Mouse (Mus musculus) right cerebral cortex, postnatal 25 days (tissue): ENCODE results near the gene Lgr6.

Experiments used
- DNase-seq: peaks from one replicate; pipeline ENCODE4 v3.0.0; 2022

Lgr6 gene

GRCm38 (mm10) chr1:135009833-135010232 lies 95.2 kb downstream of the Lgr6 start:
- no peak for DNase-seq

DNA sequence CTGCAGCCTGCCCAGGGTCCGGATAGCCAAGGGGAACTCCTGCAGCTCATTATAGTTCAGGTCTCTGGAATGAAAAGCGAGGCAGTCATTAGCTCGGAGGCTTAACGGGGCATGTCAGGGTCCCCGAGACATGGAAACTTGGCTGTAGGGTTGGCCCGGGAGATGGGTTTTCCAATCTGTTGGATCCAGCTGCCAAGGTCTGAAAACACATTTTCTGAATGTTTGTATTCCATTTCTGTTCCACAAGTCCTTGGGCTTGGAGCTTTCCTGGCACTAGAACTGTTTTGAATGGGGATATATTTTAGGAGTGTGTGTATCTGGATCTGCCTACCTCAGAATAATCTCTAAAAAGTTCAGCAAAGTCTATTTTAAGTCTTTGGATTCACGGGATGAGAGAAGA lies 99.4 kb downstream of the Lgr6 start:
- DNase-seq: no peak

GRCm38 (mm10) chr1:135003346-135003745 lies 101.7 kb downstream of the Lgr6 start:
- DNase-seq: no peak

DNA sequence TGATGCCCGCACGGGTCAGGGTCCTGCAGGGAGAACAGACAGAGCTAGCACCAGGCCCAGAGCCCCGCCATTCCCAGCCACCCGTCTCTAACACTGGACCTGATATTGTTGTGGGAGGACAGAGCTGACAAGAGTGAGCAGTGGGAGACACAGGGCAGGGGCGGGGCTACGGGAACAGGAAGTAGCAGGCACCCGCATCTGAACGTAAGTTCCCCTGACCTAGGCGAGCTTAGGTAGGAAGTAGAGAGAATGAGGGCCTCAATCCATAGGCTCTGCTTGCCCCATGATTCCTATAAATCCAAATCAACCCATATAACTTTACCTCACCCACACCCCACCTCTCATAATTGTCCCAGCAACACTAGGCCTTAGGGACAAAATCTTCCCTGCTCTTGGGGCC lies 104.5 kb downstream of the Lgr6 start:
- DNase-seq: no peak

GRCm38 (mm10) chr1:134998231-134998630 lies 106.8 kb downstream of the Lgr6 start:
- no peak for DNase-seq

DNA sequence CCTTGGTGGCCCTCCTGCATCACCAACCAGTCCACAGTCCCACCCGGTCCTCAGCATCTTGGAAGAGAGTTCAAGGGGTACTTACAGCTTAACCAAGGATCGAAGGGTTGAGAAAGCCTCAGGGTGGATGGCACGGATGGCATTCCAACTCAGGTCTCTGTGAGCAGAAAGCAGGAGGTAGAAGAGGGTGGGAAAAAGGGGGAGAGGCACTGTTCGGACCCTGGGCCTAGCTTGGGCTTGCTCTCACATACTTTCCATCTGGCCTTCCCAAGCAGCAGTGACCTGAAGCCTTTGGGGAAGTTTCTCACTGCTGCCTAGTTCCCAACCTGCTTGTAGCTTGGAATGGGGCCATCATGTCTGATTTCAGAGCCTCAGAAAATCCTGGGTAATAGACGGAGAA lies 107.5 kb downstream of the Lgr6 start:
- DNase-seq: no peak

DNA sequence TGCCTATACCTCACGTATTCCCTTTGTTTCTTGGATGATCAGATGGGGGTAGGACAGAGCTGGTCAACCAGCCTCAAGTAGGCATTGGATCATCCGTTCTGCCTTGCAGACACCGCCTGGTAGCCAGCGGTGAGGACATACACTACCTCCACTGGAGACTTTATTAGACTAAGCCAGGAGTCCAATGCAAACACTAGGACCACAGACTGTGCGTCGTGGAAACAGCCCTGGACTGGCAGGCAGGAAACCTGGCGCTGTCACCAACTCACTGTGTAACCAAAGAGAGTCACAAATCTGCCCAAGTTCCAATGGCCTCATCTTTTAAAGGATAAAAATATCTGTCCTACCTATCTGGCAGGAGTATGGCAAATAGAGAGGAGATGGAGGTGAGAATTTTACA lies 108.6 kb downstream of the Lgr6 start:
- no peak for DNase-seq

DNA sequence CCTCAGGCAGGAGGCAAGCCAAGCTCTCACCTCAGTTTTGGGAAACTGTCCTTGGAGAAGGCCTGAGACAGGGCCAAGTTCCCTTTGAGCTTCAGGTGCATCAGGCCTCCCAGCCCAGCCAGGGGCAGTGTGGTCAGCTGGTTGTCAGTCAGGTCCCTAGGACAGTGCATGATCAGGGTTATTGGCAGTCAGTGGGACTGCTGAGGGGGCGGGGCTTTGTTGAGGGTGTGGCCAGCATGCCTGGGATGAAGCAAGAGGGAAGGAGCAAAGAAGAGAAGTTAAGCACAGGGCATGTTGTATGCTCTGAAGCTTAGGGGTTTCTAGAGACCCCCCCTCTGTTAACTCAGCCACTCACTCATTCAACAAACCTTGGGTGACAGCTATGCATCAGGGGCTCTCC lies 109.1 kb downstream of the Lgr6 start:
- no peak for DNase-seq

DNA sequence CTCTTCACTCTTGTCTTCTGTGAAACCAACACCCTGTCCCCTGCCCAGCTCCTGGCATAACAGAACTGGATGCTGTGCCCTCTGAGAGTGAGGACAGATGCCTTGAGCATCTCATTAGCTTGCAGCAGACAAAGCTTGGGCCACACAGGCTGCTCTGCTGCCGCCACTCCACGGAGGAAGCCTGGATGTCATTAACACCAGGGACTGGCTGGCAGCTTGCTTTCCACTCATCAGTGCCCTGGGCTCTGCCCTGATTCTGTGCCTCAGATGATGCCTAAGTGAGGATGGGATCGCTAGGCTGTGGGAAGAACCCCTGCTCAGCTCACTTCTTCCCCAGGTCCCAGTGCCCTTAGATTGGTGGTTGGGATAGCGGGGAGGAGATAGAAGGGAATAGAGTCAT lies 109.6 kb downstream of the Lgr6 start:
- no peak for DNase-seq

GRCm38 (mm10) chr1:134994739-134995138 lies 110.3 kb downstream of the Lgr6 start:
- no peak for DNase-seq

DNA sequence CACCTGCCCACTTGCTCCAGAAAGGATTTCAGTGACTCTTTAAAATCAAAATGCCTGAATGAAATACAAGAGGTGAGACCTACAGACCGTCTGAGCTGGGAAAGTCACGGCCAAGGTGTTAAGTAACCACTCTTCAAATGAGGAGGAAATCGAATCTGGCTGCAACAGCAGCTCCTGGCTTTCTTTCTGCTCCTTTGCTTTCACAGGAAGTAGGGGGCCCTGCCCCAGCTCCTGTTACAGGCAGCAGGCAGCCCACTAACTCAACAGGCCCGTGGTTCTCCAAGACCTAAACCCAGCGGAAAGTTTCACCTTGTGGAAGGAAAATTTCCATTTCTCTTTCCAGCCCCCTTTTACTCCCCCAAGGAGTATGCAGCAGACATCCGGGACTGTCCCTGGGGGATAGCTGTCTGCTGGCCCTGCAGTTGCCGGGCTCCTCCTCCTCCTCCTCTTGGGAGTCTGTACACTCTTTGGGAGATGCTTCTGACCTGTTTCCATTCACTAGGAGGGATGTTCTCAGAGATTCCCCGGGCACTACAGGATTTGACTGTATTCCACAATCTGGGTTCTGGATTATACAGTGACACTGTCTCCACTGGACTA lies 112.9 kb downstream of the Lgr6 start:
- DNase-seq: no peak

DNA sequence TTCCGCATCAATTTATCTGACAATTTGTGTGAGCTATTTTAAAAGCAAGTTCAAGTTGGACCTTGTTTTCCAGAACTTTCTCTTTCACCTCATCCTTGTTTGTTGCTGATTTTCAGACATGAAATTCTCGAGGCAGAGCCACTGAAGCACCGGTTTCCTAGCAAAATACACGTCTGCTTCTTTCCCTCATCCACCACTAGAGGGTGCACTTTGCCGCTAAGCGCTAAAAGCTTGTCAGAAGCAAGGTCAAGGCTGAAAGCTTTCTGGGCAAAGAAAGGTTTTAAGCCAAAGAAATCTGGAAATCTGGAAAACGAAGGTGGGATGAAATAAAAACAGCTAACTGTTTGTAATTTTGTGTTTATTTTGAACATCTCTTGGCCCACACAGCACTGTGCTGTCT lies 115.7 kb downstream of the Lgr6 start:
- DNase-seq: peak; percentile 76

DNA sequence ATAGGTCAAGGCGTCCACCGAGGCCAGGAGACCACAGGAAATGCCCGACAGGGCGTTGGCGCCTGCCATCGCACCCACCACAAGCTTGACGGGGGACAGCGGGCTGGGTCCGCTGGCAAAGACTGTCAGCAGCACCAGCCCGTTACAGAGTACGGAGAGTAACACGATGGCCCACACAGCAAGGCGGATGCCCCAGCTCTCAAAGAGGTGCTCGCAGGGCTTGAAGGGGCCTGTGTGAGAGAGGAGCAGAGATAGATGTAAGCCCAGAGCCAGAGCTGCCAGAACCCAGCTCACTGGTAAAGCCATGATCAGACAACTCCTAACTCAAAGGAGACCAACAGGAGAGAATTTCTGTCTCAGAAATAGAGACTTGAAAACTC lies 117.1 kb downstream of the Lgr6 start:
- DNase-seq: no peak

DNA sequence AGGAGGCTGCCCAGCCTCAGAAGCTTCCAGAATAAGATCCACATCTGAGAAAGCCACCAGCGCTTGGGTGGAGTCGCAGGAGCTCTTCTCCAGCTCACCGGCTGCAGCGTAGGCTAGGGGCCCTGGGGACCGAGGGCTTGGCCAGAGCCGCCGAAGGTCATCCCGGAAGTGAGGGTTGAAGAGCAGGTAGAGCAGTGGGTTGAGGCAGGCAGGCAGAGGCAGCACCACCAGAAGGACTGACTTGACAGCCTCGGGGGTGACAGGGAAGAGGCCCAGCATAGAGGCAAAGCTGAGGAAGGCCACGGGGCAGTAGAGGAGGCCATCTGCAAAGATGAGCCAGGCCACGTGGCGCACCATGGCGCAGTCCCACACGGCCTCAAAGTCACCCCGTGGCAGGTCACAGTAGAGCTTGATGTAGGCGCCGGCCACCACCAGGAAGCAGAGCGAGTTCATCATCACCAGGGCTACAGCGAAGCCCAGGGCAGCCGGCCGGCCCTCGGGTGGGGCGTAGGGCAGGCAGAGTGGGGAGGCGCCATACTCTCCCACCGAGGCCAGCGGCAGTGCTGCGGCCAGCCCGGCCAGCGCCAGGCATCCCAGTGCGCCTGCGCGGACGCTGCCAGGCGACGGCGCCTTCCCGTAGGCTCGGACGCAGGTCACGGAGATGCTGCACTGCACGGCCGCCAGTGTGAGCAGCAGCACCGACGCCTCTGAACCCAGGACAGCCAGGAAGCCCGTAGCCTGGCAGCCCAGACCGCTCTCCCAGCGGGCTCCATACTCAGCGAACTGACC lies 117.7 kb downstream of the Lgr6 start:
- DNase-seq: peak; percentile 69

DNA sequence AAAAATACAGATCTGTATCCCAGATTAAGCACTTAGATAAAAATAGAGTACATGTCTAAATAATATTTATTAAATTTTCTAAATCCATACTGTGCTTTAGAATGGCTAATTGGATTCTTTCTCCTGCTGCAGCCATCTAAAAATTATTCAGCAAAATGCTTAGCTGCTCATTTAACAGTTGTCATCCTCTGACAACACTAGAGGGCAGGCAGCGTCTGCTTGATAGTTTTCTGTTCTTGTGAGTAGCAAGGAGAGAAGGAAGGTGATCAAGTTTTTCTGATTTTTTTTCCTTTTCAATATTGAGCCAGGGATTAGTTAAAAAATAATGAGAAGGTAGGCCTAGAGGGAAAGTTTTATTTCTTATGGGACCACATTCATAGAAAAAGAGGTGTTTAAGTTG lies 132.2 kb downstream of the Lgr6 start:
- no peak for DNase-seq

DNA sequence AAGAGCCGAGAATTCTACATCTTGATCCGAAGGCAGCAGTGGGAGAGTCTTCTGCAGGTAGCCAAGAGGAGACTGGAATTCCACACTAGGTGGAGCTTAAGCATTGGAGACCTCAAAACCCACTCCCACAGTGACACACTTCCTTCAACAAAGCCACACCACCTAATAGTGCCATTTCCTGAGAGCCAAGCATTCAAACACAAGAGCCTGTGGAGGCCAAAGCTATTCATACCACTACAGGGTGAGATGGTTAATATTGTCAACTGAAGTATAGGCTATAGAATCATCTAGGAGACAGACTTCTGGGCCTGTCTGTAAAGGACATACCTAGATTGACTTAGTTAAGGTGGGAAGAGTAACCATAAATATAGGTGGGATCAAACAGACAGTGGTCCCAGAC lies 139.6 kb downstream of the Lgr6 start:
- no peak for DNase-seq

GRCm38 (mm10) chr1:134962821-134963220 lies 142.3 kb downstream of the Lgr6 start:
- no peak for DNase-seq

- peak; percentile 94 for DNase-seq
Observed at GRCm38 (mm10) chr1:134962053-134962803, 142.8 kb downstream of the Lgr6 start, which contains the start of gene Ube2t. Gene Ube2t, plus strand, starts transcription at chr1:134962565.

GRCm38 (mm10) chr1:134960634-134961033 lies 144.4 kb downstream of the Lgr6 start:
- DNase-seq: no peak

DNA sequence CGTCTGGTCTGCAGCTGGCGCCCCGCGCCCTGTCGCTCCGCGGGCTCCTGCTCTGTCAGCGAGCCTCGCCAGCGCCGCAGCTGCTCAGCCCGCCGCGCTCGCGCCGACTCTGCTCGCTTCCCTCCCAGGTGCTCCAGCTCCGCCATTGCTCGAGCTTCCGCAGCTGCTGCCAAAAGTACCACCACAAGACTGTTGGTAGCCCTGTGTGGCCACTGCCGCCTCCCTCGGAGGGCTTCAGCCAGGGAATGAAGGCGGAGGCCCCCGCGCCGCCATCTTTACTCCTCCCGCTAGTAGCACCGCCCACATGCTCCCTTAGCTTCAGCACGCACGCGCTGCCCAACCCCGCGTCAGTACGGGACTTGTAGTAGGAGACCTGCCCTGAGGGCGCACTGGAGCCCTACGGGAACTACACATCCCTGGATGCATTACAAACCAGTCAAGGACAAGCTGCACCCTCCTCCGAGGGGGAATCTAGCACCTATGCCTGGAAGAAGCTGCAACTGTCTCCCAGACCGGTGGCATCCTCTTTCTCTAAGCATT lies 149.4 kb downstream of the Lgr6 start, which contains the start of gene Ppp1r12b:
TSS of gene Ppp1r12b (minus strand) at position 306 of the 540 bp plus-strand sequence.
- peak; percentile 96 for DNase-seq

- DNase-seq: no peak
Observed at GRCm38 (mm10) chr1:134955050-134955636, 149.9 kb downstream of the Lgr6 start.

DNA sequence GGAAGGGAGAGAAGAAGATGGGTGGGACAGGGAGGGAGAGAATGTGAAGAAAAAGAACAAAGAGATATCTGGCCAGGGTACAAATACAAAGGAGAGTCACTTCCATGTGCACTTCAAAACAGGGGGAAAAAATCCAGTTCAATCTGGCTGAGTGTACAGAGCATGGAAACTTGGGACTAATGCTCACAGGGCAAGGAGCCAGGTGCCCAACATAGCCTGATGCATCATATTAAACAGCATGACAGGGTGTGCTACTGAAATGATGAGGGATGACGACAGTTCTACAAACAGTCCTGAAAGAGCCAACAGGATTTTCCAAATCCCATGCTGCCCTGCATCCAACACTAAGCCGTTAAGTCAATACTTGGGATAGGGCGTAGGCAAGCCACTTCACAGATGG lies 155.1 kb downstream of the Lgr6 start:
- no peak for DNase-seq

DNA sequence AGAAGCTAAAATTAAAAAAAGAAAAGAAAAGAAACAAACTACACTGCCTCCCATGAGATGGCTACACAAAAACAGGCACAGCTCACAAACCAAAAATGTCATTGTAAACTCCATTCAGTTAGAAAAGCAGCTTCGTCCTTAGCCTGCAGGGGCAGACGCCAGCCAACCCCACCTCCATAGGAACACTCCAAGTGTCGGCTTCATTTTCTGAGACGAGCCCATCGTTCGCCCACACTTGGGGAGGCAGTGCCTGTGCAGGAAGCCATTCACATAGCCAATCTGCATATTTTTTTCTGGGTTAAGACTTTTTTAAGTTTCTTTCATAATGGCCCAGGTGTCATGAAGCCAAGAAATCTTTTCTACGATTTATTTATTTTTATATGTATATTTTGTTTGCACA lies 157.5 kb downstream of the Lgr6 start:
- no peak for DNase-seq
